Mouse (Mus musculus) embryo, embryonic 11 days (tissue): Measurements from ENCODE around the gene Mrln.
"Not testable (repeated sequence)": the region's sequence is repeated elsewhere in the genome, so short reads cannot be mapped to it uniquely, and the experiment has no call there.

Experiments
- DNase-seq: peaks from one replicate; pipeline ENCODE4 v3.0.0-alpha.2; 2015

Mrln gene

DNA sequence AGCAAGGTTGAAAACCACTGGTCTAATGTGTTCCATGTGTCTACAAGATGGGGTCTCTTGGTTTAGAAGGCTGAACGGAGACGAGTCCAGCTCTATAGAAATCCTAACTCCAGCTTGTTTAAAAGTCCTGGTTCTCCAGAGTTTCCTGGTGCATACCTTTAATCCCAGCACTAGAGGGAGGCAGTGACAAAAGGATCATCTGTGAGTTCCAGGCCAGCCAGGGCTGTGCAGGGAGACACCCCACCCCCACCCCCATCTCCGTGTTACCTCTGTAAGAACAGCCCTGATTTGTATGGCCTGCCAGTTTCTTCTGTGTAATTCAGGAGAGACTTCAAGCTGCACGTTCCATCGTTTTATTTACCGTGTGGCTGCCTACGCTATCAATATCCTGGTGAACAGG, 8.7 kb upstream of the Mrln start:
- DNase-seq: peak; percentile 69

DNA sequence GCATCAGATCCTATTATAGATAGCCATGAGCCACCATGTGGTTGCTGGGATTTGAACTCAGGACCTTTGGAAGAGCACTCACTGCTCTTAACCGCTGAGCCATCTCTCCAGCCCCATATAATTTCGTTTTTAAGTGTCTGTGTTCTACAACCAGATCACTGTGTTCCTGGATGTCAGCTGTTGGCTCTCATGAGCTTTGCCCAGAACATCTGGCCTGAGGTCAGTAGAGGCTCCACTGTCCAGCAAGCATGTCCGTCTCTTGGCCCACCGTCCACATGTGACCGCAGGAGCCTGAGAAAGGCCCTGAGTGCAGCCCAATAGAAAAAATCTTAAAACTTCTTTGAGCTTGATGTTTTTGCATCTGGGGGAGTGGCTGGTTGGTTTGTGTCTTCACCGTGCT, 7.8 kb upstream of the Mrln start:
- DNase-seq: no peak

DNA sequence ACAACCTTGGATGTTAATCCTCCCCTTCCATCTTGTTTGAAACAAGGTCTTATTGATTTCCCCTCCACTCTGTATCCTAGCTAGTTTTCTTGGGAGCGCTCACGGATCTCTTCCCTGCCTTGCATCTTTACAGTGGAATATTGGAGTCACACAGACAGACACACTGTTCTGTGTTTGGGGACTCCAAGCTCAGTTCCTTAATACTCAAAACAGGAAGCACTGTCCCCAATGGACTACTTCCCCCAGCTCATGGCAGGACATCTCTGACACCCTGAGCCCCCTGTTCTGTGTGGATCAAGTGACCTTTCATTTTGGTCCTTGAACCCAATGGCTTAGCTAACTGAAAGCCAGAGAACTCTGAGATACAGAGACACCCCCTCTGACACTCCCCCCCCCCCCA, 6.9 kb upstream of the Mrln start:
- no peak for DNase-seq

DNA sequence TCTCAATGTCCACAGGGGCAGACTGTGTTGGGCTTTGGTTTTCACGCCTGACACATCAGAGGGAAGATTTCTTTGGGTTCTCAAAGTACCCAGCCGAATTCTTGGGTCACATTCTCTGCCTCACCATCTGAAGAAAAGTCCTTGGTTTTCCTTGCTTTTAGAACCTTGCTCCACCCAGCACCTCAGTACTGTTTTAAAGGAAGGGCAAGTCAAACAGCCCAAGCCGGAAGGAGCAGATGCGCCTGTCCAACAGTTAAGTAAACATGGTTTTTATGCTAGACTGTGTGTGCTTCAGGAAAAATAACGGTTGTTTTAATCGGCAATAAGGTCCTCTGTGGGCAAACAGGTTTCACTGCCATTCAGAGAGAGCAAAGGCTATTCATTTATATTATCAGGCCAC, 6.5 kb upstream of the Mrln start:
- no peak for DNase-seq

DNA sequence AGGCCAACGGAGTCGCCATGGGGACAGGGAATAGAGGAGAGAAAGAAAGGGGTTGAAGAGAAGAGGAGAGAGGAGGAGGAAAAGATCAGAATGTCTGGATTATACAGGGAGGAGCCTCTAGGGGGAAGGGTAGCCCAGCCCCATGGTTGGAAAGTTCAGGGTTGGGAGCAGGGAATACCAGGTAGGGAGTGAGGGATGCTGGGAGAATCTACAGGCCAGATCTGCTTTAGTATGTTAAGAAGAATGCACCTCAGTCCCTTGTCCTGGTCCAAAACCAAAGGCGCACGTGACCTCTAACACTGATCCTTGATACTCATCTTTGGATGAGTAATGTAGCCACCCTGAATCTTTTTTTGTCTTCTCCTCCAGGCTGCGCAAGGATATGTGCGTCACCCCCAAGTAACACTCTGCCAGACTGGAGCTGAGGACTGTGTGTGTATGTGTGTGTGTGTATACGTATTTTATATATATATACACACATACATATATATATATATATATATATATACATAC, 5.5 kb upstream of the Mrln start:
- DNase-seq: no peak

DNA sequence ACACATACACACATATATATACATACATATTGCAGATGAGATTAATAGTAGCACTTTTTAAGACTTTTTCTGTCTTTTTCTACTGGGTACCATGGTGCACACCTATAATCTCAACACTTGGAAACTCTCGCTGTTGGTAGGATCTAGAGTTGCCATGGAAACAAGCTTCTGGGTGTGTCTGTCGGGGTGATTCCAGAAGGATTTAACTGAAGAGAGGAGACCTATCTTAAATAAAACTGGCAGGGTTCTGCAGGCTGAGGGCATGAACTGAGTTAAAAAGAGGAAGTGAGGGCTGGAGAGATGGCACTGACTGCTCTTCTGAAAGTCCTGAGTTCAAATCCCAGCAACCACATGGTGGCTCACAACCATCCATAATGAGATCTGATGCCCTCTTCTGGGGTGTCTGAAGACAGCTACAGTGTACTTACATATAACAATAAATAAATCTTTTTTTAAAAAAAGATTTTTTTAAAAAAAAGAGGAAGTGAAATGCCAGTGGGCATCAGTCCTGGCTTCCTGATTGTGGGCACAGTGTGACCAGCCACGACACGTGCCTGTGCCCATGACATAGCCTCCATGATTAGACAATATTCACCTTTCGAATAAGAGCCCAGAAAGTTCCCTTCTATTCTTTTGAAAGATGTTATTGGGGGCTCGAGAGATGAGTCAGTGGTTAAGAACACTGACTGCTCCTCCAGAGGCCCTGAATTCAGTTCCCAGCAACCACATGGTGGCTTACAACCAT, 4.8 kb upstream of the Mrln start:
- DNase-seq: no peak

DNA sequence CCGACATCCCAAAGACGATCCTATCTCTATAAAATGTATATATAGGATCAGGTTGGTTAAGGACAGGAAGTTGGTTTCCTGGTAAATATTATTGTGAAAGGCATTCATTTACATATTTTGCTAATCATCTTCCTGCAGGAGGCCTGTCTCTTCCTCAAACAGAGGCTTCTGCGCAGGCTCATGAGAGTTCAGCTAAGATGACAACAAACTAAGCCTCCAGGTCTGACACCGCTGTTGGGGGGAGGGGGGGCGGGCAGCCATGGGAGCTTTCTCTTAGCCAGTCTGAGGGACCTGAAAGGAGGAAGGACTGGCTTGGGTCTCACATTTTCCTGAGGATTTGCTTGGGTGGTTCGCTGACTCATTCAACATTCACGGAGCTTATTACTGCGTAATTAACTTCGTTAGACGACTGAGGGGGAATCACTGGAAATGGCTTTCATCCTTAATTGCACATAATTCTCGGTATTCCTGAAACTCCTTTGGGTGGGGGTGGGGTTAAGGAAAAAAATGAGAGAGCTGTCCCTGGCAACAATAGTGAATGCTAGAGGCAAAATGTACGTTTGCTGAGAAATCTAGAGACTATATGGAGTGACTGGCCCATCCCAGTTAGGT, 3.5 kb upstream of the Mrln start:
- DNase-seq: no peak

DNA sequence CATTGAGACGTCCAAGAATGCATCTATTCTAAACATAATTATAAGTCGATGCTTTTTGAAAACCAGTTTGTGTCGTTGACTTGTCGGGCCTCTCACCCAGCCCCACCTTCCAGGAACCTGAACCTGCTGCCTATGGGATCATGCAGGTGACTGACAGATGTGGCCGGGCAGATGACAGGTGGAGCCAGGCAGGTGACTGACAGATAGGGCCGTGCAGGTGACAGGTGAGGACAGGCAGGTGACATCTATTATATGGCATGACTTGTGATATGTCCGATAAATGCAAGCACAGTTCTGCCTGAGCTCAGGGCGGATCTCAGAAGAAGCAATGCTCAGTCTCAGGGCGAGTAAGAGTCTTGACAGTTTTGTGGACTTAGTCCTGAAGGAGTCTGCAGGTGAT, 6.8 kb downstream of the Mrln start:
- no peak for DNase-seq

DNA sequence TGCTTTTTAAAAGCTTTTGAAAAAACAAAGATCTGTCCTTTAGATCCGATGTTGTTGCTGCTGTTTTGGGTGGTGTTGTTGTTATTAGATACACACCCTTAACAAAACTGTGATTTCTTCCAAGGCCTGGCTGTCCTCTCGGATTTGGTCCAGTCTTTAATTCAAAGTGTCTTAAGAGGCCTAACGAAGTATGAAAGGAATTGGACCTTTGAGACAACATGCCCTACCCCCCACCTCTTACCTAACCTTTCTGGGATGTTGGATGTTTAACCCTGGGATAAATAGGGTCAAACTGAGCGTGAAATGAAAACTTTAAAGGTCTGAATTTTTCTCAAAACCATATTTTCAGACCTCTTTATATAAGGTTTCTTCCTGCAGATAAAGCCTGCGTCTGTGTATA, 16.5 kb downstream of the Mrln start:
- DNase-seq: no peak

DNA sequence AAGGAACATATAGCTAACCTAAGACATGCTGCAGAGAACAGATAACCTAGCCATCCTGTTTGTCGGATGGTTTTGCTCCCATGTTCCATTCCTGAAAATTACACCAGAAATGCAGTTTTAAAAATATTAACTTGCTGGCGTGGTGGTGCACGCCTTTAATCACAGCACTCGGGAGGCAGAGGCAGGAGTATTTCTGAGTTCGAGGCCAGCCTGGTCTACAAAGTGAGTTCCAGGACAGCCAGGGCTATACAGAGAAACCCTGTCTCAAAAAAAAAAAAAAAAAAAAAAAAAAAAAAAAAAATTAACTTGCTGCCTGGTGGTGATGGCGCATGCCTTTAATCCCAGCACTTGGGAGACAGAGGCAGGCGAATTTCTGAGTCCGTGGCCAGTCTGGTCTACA, 17.8 kb downstream of the Mrln start:
- DNase-seq: not testable (repeated sequence)

DNA sequence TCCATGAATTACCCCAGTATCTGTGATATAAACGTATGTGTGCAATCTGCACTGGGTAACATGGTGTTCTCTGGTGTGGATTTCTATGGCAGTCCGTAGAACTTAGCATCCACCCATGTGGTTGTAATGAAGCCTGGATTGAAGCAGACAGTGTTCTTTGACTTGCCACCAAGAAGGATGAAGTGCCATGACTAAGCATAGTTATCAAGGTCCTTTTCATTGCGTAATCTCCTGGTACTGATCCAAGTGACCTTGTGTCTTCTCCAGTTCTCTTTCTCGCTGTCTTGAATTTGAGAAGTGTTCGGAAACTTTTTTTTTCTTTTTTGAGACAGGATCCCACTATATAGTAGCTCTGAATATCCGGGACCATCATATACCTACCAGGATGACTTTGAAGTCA, 20.1 kb downstream of the Mrln start:
- DNase-seq: no peak

DNA sequence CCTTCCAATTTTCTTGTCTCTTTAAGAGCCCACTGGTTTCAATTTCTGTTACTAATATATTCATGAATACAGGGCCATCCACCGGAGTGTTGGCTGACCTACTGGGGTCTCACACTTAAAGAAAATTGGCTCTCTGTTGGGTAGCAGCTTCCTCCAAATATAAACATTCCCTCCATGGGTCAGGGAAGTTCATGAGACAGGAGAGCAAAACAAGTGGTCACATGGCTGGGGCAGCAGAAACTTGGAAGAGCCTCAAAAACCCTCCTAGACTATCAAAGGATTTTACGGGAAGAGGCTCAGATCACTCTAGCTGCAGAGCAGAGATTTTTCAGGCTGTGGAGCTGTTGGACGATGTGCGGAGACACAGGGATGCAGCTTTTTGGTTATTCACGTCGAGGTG, 21.3 kb downstream of the Mrln start:
- no peak for DNase-seq

DNA sequence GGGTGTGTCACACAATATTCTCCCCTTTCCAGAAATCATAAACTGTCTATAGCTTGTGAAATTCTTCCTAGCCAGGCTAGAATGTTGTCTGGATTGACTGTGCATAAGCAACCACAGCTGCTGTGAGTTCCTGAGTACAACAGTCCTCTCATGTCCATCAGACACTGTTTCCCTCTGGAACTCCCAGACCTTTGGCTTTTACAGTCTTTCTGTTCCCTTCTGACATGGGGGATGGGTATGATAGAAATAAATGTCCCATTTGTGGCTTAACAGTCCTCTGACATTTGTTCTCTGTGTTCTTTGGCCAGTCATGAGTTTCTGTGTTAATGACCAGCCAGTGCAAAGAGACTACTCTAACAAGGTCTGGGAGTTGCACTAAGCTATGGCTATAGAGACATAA, 22.1 kb downstream of the Mrln start:
- DNase-seq: no peak

DNA sequence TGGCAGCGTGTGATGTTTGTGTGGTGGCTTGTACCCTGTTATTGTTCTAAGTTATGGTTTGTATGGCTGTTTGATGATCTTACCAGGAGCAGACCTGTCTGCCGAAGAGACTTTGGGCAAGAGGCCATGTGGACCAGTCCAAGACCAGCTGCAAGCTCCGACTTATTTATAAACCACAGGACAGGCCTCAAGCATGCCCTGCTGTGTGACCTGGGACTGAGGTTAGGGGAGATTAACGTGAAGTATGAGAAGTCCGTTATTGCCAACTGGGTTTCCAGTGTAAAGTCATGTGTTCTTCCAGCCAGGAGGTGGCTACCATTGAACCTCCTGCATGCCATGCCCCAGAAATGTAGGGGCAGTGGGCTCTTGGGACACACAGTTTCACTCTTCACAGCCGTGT, 25.9 kb downstream of the Mrln start:
- DNase-seq: no peak

DNA sequence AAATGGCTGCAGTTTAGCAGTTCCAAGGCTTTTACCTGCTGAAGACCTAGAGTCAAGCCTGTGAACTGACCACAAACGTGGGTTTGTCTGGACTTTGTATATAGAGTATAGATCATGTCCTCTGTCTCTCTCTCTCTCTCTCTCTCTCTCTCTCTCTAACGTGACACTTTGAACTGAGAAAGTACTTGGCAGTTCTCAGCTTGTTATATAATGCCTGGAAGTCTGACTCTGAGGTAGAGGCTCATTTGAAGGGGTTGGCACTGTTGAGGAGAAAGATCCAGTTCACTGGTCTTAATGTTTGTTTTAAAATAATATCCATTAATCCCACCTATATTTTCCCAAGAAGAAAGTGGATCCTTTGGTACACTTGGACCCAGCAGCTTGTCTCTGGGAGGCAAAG, 33.5 kb downstream of the Mrln start:
- no peak for DNase-seq

DNA sequence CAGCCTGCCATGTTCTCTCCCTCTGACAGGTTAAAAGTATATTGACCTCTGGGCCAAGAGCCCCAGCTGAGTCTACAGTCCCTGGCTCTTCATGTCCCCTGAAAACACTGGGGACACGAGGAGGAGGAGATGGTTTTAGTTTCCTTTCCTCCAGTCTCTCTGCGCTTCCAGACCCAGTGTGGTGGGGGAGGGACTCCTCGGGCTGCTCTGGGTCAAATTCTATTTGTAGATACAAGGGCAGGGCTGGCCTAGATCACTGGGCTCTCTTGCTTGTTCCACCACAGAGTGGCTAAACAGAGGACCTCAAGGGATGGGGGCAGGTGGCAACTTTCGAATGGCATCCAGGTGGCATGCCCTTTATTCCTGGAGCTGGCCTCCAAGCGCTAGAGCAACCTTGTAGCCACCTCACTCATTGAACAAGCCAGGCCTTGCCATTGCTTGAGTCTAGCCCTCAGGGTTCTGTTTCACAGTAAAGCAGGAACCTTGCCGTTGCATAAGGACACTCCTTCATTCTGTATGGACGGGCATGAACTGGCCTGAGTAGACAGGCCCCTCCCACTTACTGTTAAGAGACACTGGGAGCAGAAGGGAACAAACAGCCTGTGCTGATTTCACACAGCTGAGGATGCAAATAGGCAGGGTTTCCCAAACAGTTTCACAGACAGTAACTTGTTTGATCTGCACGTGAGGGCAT, 38.4 kb downstream of the Mrln start:
- DNase-seq: no peak

DNA sequence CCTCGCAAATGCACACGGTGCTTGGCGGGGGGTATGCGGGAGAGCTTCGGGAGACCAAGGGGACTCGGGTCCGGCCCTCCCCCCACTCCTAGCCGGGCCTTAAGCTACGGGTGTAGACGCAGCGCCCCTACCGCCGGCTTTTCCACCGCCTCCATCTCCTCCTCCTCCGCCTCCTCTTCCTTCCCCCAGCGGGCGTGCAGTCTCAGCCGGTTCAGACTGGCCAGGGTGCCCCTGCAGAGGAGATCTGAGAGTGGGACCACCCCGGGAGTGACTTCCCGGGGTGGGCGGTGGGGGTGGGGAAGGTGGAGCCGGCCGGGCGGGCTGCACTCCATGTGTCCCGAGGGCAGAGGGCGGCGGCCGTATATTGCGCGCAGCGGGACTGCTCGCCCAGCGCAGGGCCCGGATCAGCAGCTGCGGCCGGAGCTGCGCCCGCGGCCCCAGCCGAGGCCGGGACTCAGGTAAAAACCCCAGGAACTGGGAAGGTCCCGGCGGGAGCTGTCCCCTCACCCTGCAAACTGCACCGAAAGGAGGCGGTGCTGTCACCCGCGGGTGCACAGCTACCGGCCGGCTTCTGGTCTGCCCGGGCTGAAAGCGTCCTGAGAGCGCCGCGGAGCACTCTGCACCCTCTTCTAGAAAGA, 40.6 kb downstream of the Mrln start, which contains the start of gene Slc16a9:
Gene Slc16a9 (plus strand): TSS at position 180 of the 638 bp plus-strand sequence.
- peak; percentile 84 for DNase-seq

DNA sequence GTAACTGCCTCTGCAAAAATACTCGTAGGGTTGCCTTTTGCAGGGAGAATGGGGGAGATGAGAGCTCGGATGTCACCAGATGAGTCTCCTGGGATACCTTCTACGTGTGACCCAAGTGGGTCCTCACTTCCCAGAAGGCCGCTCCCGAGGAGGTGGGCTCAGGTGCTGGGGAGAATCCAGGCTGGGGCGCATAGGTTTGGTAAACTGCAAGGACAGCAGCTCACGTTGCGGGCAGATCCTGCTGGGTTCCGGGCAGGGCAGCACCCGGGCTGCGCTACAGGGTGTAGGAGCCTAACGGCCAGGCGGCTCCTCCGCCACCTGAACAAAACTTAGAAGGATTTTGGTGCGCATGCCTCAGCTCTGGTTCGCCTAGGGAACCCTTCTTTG, 41.1 kb downstream of the Mrln start:
- DNase-seq: peak; percentile 31

DNA sequence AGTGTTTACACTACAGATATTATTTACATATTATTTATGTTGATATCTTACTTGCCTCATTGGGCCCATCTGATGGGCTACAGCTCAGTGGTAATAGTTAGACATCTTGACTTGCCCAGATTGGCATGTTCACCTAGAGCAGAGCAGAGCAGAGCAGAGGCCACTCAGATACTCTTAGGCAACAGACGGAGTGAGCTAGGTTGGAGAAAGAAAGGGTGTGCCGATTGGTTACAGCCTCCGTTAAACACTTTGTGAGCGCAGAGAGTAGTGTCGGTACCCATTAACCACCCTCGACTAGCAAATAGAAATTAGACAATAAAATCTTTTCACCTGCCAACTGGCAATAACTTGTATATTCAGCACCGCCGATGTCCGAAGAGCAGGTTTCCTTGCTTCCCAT, 41.6 kb downstream of the Mrln start:
- DNase-seq: no peak

DNA sequence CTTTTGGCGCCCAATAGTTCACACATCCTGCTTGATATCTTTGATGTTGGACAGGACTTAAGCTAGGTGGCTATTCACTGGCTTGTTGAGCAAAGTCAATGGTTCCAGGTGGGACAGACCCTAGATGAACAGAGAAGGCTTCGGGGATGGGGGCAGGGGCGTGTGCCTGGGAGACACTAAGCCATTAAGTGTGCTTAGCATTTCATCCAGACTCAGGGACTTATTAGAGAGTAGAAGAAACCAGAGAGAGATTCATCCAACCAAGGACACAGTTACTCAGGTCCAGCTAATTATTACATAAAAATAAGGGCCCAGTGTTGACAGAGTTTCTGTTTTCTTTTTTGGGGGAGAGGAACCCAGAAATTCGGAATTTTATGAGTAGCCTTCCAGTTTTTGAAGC, 45.9 kb downstream of the Mrln start:
- no peak for DNase-seq

DNA sequence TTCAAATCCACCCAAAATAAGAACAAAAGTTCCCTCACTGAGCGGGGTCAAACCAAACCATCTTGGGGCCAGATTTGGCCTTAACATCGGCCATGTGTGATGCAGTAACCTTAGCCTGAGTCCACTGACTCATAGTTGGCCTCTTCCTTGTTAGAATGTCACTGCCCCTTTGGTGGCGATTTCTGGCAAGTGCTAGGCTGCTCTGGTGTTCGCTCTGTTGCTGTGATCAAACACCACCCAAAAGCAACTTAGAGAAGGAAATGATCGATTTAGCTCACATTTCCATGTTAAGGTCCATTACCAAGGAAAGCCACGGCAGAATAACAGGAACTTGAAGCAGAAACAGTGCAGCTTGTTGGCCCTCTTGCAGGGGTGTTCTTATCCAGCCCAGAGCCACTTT, 46.3 kb downstream of the Mrln start:
- DNase-seq: no peak

DNA sequence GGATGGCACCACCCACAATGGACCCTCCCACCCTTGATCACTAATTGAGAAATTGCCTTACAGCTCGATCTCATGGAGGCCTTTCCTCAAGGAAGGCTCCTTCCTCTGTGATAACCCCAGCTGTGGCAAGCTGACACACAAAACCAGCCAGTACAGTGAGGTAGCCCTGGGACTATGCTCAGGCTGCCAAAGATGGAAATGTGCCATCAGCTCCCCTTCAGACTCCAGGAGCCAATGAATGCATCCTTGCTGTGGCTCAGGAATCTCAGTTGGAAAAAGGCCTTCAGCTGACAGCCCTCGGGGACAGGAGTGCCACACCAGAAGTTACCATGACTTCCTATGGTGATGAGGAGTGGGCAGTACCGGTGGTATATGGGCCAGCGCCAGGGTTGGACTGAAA, 50.2 kb downstream of the Mrln start:
- no peak for DNase-seq

DNA sequence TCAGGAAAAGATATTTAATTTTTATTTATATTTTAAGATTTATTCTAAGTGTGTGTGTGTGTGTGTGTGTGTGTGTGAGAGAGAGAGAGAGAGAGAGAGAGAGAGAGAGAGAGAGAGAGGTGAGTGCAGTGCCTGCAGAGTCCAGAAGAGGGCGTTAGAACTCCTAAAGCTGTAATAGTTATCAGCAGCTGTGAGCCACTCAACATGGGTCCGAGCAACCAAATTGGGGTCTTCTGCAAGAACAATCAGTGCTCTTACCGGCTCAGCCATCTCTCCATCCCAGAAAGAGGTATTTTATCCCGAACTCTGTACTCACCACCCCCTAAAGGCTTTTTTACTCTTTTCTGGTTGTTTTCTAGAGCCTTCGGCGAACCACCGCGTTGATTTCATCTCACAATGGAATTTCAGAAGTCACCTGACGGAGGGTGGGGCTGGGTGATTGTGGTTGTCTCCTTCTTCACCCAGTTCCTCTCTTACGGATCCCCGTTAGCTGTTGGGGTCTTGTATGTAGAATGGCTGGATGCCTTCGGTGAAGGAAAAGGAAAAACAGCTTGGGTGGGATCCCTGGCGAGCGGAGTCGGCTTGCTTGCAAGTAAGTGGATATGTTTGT, 51.2 kb downstream of the Mrln start:
- DNase-seq: no peak
